Mouse (Mus musculus): Measurements from ENCODE around the gene Rap1gap.

Gene Rap1gap

GRCm38 (mm10) chr4:137695300-137695699 lies 30.8 kb downstream of the Rap1gap start:
- DNase-seq, result no peak

GRCm38 (mm10) chr4:137695900-137696299 lies 31.4 kb downstream of the Rap1gap start:
- no peak for DNase-seq

- no peak for DNase-seq
Observed at GRCm38 (mm10) chr4:137697156-137697885, 32.8 kb downstream of the Rap1gap start.

GRCm38 (mm10) chr4:137698076-137698985 lies 33.8 kb downstream of the Rap1gap start:
- no peak for DNase-seq

- no peak for DNase-seq
Observed at GRCm38 (mm10) chr4:137699264-137700211, 35.0 kb downstream of the Rap1gap start.

- no peak for DNase-seq
Observed at GRCm38 (mm10) chr4:137700960-137701359, 36.4 kb downstream of the Rap1gap start.

- no peak for DNase-seq
Observed at GRCm38 (mm10) chr4:137703077-137703476, 38.6 kb downstream of the Rap1gap start.

- DNase-seq, result no peak
Observed at GRCm38 (mm10) chr4:137704561-137704960, 40.0 kb downstream of the Rap1gap start.

GRCm38 (mm10) chr4:137705379-137705778 lies 40.9 kb downstream of the Rap1gap start:
- no peak for DNase-seq

- DNase-seq, result no peak
Observed at GRCm38 (mm10) chr4:137706510-137706909, 42.0 kb downstream of the Rap1gap start.

- peak; percentile 71 to 77 for DNase-seq
Observed at GRCm38 (mm10) chr4:137707216-137707990, 42.9 kb downstream of the Rap1gap start.

GRCm38 (mm10) chr4:137712963-137713362 lies 48.4 kb downstream of the Rap1gap start:
- DNase-seq, result no peak

- DNase-seq, result no peak
Observed at GRCm38 (mm10) chr4:137714020-137714624, 49.6 kb downstream of the Rap1gap start.

GRCm38 (mm10) chr4:137717005-137717404 lies 52.5 kb downstream of the Rap1gap start:
- DNase-seq, result no peak

- DNase-seq, result no peak
Observed at GRCm38 (mm10) chr4:137717671-137718070, 53.1 kb downstream of the Rap1gap start.

GRCm38 (mm10) chr4:137719378-137720077 lies 55.0 kb downstream of the Rap1gap start:
- DNase-seq, result no peak

GRCm38 (mm10) chr4:137721563-137721962 lies 57.0 kb downstream of the Rap1gap start:
- no peak for DNase-seq

- no peak for DNase-seq
Observed at GRCm38 (mm10) chr4:137722230-137722629, 57.7 kb downstream of the Rap1gap start.

- no peak for DNase-seq
Observed at GRCm38 (mm10) chr4:137722692-137723427, 58.3 kb downstream of the Rap1gap start.

- no peak for DNase-seq
Observed at GRCm38 (mm10) chr4:137723527-137723926, 59.0 kb downstream of the Rap1gap start.

Data from thymus, adult 18-20 months (tissue).